Mouse (Mus musculus) ES-E14 (cell line): ENCODE results near the gene Armc3. TPM values are rescaled to one million over a fixed set of nuclear protein-coding genes. Genes with fewer than 3 reads are reported as not detected.

Experiments
- DNase-seq: peaks from one replicate; pipeline ENCODE4 v3.0.0-alpha.2; 2013; ENCODE audit warnings: low read depth, low spot score
- H3K27ac ChIP-seq: 2 replicates; pipeline ENCODE4 v1.5.1; 2012; ENCODE audit warnings: low read depth, mild to moderate bottlenecking, low read length, moderate library complexity, mixed read lengths; ENCODE audit not compliant: poor library complexity, insufficient read depth, severe bottlenecking
- H3K36me3 ChIP-seq: 2 replicates; pipeline ENCODE4 v1.6.1; 2012; ENCODE audit warnings: mild to moderate bottlenecking, low read length, moderate library complexity, mixed read lengths; ENCODE audit not compliant: control insufficient read depth, poor library complexity, insufficient read depth, severe bottlenecking
- H3K4me1 ChIP-seq, 2 experiments: fragments of 150-350 bp in 1 of 2; sonication (generic) in 1 of 2; 2 replicates each; pipeline ENCODE4 v1.6.1; 2012; ENCODE audit warnings: low read length in 2 of 2, mild to moderate bottlenecking in 1 of 2, mixed read lengths in 1 of 2; ENCODE audit not compliant: control insufficient read depth in 2 of 2, insufficient read depth in 2 of 2, poor library complexity in 1 of 2
- H3K4me3 ChIP-seq, 2 experiments: fragments of 150-350 bp in 1 of 2; sonication (generic) in 1 of 2; 2 replicates each; pipeline ENCODE4 v1.5.1; 2012; ENCODE audit warnings: low read length in 2 of 2, low read depth in 1 of 2, mild to moderate bottlenecking in 1 of 2, mixed read lengths in 1 of 2; ENCODE audit not compliant: insufficient read depth in 1 of 2, poor library complexity in 1 of 2, severe bottlenecking in 1 of 2
- H3K9ac ChIP-seq: 2 replicates; pipeline ENCODE4 v1.6.1; 2012; ENCODE audit warnings: low read depth, mild to moderate bottlenecking, low read length, mixed read lengths; ENCODE audit not compliant: poor library complexity, insufficient read depth, severe bottlenecking
- H3K9me3 ChIP-seq: fragments of 150-350 bp; sonication (generic); 2 replicates; pipeline ENCODE4 v1.6.1; 2012; ENCODE audit warnings: low read depth, mild to moderate bottlenecking, low read length; ENCODE audit not compliant: control insufficient read depth, insufficient read depth
- CHD2 ChIP-seq: IDR thresholded peaks from 2 replicates; pipeline ENCODE4 v1.6.1; 2014; ENCODE audit warnings: mild to moderate bottlenecking, low read depth, low read length, inconsistent platforms
- HCFC1 ChIP-seq: IDR thresholded peaks from 2 replicates; pipeline ENCODE4 v1.6.1; 2012; ENCODE audit warnings: low read length, inconsistent platforms, borderline replicate concordance; ENCODE audit not compliant: insufficient read depth
- MAFK ChIP-seq: IDR thresholded peaks from 2 replicates; pipeline ENCODE4 v1.6.1; 2014; ENCODE audit warnings: mild to moderate bottlenecking, low read depth, low read length, inconsistent platforms; ENCODE audit not compliant: insufficient read depth
- ZC3H11A ChIP-seq: IDR thresholded peaks from 2 replicates; pipeline ENCODE4 v1.6.1; 2012; ENCODE audit warnings: low read depth, mild to moderate bottlenecking, inconsistent platforms, low read length, borderline replicate concordance
- ZNF384 ChIP-seq: IDR thresholded peaks from 2 replicates; pipeline ENCODE4 v1.6.1; 2012; ENCODE audit warnings: low read depth, low read length, inconsistent platforms
- in situ Hi-C, 2 experiments: fragments of 600-800 bp; cut with MboI; formaldehyde crosslinking; loops; one replicate each; pipeline ENCODE4 v1.15.1; 2025; ENCODE audit warnings: low sequenced_read_pairs in 2 of 2, inconsistent platforms in 1 of 2; ENCODE audit not compliant: unreplicated experiment in 2 of 2
- total RNA-seq: library from RNA; depleted of rRNA; stranded (reverse); fragments of 300-350 nt; gene quantifications from 2 replicates; pipeline ENCODE4 v1.2.3, GENCODE M21; 2012; rRNA removed

Armc3 gene
- total RNA-seq, 1 experiment, result 0.09 TPM

DNA sequence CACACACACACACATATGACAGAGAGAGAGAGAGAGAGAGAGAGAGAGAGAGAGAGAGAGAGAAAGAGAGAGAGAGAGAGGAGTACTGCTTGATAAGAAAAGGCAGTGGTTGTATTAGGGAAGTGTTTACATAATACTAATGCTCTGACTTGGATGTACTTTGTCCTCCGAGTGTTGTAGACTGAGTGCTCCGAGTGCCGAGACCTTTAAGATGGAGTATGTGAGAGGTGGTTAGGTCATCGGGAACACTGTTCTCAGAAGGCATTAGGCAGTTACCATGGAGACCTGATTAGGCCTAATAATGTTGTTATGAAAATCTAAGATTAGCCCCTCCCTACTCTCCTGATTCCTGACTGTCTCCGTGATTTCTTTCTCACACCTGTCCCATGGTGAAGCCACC, 151.1 kb downstream of the Armc3 start:
- TF ChIP-seq ZNF384, result no peak
- no peak for TF ChIP-seq CHD2
- no peak for TF ChIP-seq HCFC1
- TF ChIP-seq MAFK, result no peak
- TF ChIP-seq ZC3H11A, result no peak

GRCm38 (mm10) chr2:19351615-19352253, 152.6 kb downstream of the Armc3 start:
- no peak for DNase-seq
- no peaks in the 10 kb centered on the region for H3K9me3 ChIP-seq
- no peak overlapping the region for H3K9ac ChIP-seq
- no peaks in the 10 kb centered on the region for H3K36me3 ChIP-seq
- no peak overlapping the region for H3K4me3 ChIP-seq
- H3K27ac ChIP-seq, result no peak overlapping the region
- H3K4me1 ChIP-seq, result no peaks in the 10 kb centered on the region
- in situ Hi-C loops, result no loop called here
- no peak for TF ChIP-seq ZC3H11A
- TF ChIP-seq MAFK, result no peak
- TF ChIP-seq ZNF384, result no peak
- no peak for TF ChIP-seq HCFC1
- TF ChIP-seq CHD2, result no peak

More for the DNA sequence above, 151.1 kb downstream of the Armc3 start:
- Histone ChIP-seq H3K9me3 (no peaks in the 10 kb centered on the region), H3K4me1 (no peaks in the 10 kb centered on the region), H3K9ac (no peak overlapping the region), H3K27ac (no peak overlapping the region), H3K4me3 (no peak overlapping the region), H3K36me3 (no peaks in the 10 kb centered on the region)
- DNase-seq, result no peak
- in situ Hi-C loops, result no loop called here

DNA sequence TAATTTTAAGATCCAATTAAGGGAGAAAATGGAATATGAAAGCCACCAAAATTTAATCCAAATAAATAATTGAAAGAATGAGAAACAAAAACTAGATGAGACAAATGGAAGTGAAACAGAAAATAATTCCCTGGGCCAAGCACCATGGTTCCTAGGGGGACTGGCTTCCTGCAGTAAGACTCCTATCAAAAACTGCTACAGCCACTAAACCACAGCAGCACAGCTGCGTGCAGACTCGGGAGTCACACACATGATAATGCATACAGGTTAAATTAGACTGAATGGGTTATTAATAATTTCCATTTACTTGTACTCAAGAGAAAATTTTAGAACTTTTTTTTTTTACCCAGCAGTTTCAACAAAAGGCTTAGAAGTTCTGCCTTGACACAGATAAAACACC, 154.1 kb downstream of the Armc3 start:
- no peak for TF ChIP-seq CHD2
- no peak for TF ChIP-seq HCFC1
- TF ChIP-seq ZNF384, result no peak
- TF ChIP-seq ZC3H11A, result no peak
- no peak for TF ChIP-seq MAFK
- no peak overlapping the region for H3K4me3 ChIP-seq
- in situ Hi-C loops, result no loop called here

More for the DNA sequence above, 154.1 kb downstream of the Armc3 start:
- Histone ChIP-seq H3K9ac (no peak overlapping the region), H3K4me1 (no peaks in the 10 kb centered on the region), H3K36me3 (no peaks in the 10 kb centered on the region), H3K27ac (no peak overlapping the region), H3K9me3 (no peaks in the 10 kb centered on the region)
- no peak for DNase-seq

Other genes starting within 250 kb of the Armc3 start
- gene Pip4k2a, start 201.2 kb upstream of the Armc3 start, total RNA-seq, result 1.8 and 3.0 TPM in 2 replicates
- gene 4930426L09Rik, start 201.0 kb upstream of the Armc3 start, total RNA-seq, result 0.18 TPM in 1 of 2 replicates, not detected in the other
- 14.5 and 17.1 TPM in 2 replicates for gene Msrb2, start 172.1 kb downstream of the Armc3 start, total RNA-seq
- not detected in 2 replicates for gene Ptf1a, start 246.4 kb downstream of the Armc3 start, total RNA-seq